Mouse (Mus musculus): ENCODE data around the gene Rbm17.

- TF ChIP-seq CTCF (IDR thresholded peaks at IDR 0.05; ENCODE audit: low read depth, low read length) (peak; percentile 44), TAL1 (conservative IDR thresholded peaks at IDR 0.05; ENCODE audit: low read depth, low read length) (no peak), GATA1 (IDR thresholded peaks at IDR 0.05; ENCODE audit: borderline replicate concordance, low read length) (no peak), POLR2AphosphoS5 (IDR thresholded peaks at IDR 0.05; ENCODE audit: insufficient replicate concordance, low read depth, low read length) (no peak), GATA2 (IDR thresholded peaks at IDR 0.05; ENCODE audit: borderline replicate concordance, low read depth, low read length) (no peak)
These were observed 36.1 kb downstream of the Rbm17 start for GRCm38 (mm10) chr2:11567781-11568362.

All from G1E (cell line).